In the genomic region with DNA sequence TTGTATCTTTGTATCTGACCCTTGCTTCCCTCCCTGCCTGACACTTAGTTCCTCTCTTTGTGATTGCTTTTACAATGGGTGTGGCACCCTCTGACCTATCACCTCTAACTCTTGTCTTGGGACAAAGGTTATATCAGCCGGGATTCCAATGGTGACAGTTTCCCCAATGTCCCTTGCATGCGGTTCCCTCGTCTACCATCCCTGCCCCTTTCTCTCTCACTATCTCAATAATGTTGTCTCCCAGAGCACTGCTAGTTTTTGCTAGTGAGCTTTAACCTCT, we compare ENCODE assay signal across 13 mouse cellular contexts. TPM values are rescaled to one million over a fixed set of nuclear protein-coding genes. Genes with fewer than 3 reads are reported as not detected.
DNase-seq lines count a peak whose midpoint lies in the region; ATAC-seq and TF ChIP-seq lines count a peak whose summit lies in the region.
"Had no signal": no experiment of that assay in that cellular context is flagged by ENCODE, and none has a peak within 500 bp of the region (broad histone marks: within the 10 kb centered on the region; RNA-seq: fewer than 3 reads in every experiment).

No protein-coding gene starts in this region.

- H3K27ac ChIP-seq in liver, adult 2 months (replicated peaks; ENCODE audit: insufficient read depth, low read depth, low read length), result no peak overlapping the region
- H3K27ac ChIP-seq in intestine, embryonic 15.5 days, result no peak overlapping the region
- no peak overlapping the region for H3K27ac ChIP-seq in hindbrain, embryonic 10.5 days
- H3K27ac ChIP-seq: forebrain, embryonic 12.5 days; hindbrain, embryonic 15.5 days; kidney, postnatal 0 days had no signal

- no peak for TF ChIP-seq POLR2A in liver, adult 2 months (IDR thresholded peaks at IDR 0.05; ENCODE audit: extremely low read depth, insufficient read depth, low read length)

- peaks cover 45% of the 10 kb centered on the region for H3K36me3 ChIP-seq in erythroblast, embryonic 14.5 days (ENCODE audit: control insufficient read depth)
- no peaks in the 10 kb centered on the region for H3K36me3 ChIP-seq in liver, adult 2 months (ENCODE audit: control insufficient read depth, insufficient read depth, low read length)
- H3K36me3 ChIP-seq in intestine, embryonic 15.5 days, result no peaks in the 10 kb centered on the region
- no peaks in the 10 kb centered on the region for H3K36me3 ChIP-seq in hindbrain, embryonic 10.5 days
- H3K36me3 ChIP-seq: forebrain, embryonic 12.5 days; hindbrain, embryonic 15.5 days had no signal

- H3K79me2 ChIP-seq in liver, adult 2 months (ENCODE audit: control insufficient read depth, insufficient read depth, low read length), result no peaks in the 10 kb centered on the region

- ATAC-seq in erythroblast, adult 5-6 weeks (replicated peaks; ENCODE audit: low FRiP score, poor library complexity, severe bottlenecking), result no peak
- no peak for ATAC-seq in intestine, embryonic 15.5 days

- H3K9ac ChIP-seq in liver, adult 2 months (ENCODE audit: low read depth, low read length), result no peak overlapping the region
- H3K9ac ChIP-seq in intestine, embryonic 15.5 days, result no peak overlapping the region
- H3K9ac ChIP-seq: forebrain, embryonic 12.5 days; hindbrain, embryonic 15.5 days had no signal

- peaks cover 26% of the 10 kb centered on the region for H3K9me3 ChIP-seq in erythroblast, embryonic 14.5 days (ENCODE audit: control insufficient read depth, low read length)
- H3K9me3 ChIP-seq in intestine, embryonic 15.5 days, result no peaks in the 10 kb centered on the region
- no peaks in the 10 kb centered on the region for H3K9me3 ChIP-seq in hindbrain, embryonic 10.5 days
- H3K9me3 ChIP-seq: forebrain, embryonic 12.5 days; hindbrain, embryonic 15.5 days had no signal

- no peak for TF ChIP-seq CTCF in liver, adult 2 months (IDR thresholded peaks at IDR 0.05; ENCODE audit: low read depth, low read length)

- peaks cover 88% of the 10 kb centered on the region for H3K4me1 ChIP-seq in erythroblast, embryonic 14.5 days (ENCODE audit: control insufficient read depth)
- H3K4me1 ChIP-seq in liver, adult 2 months (ENCODE audit: control insufficient read depth, insufficient read depth, low read length), result peaks cover 17% of the 10 kb centered on the region
- peaks cover 28% of the 10 kb centered on the region for H3K4me1 ChIP-seq in intestine, embryonic 15.5 days (replicated peaks)
- H3K4me1 ChIP-seq in hindbrain, embryonic 10.5 days (replicated peaks), result peaks cover 54% of the 10 kb centered on the region

- peak; percentile 66 for DNase-seq in liver, adult 2 months (ENCODE audit: extremely low read depth, low read depth, low spot score)
- no peak for DNase-seq in liver
- DNase-seq in naive thymus-derived CD4-positive, alpha-beta T cell, adult 2 months (ENCODE audit: low read depth), result peak; percentile 27
- DNase-seq in hindbrain, embryonic 10.5 days (ENCODE audit: low spot score), result no peak
- no peak for DNase-seq in urinary bladder, postnatal 36 days (ENCODE audit: low spot score in 2 of 2)

- H3K4me3 ChIP-seq in erythroblast, embryonic 14.5 days (replicated peaks), result peak overlapping the region; percentile 61
- no peak overlapping the region for H3K4me3 ChIP-seq in liver, adult 2 months (ENCODE audit: insufficient read depth, low read depth, low read length)
- H3K4me3 ChIP-seq in intestine, embryonic 15.5 days (replicated peaks), result no peak overlapping the region
- H3K4me3 ChIP-seq in hindbrain, embryonic 10.5 days, result no peak overlapping the region
- H3K4me3 ChIP-seq: forebrain, embryonic 12.5 days; hindbrain, embryonic 15.5 days had no signal

- peaks cover 60% of the 10 kb centered on the region for H3K27me3 ChIP-seq in erythroblast, embryonic 14.5 days (ENCODE audit: control insufficient read depth)
- H3K27me3 ChIP-seq in liver, adult 2 months (ENCODE audit: control insufficient read depth, insufficient read depth, low read length), result peaks cover 5% of the 10 kb centered on the region; the same call in 1 of the 2 replicates
- H3K27me3 ChIP-seq in intestine, embryonic 15.5 days (replicated peaks), result peaks cover 54% of the 10 kb centered on the region
- peaks cover 94% of the 10 kb centered on the region for H3K27me3 ChIP-seq in hindbrain, embryonic 10.5 days (ENCODE audit: insufficient read depth, poor library complexity, severe bottlenecking)

- H3K4me2 ChIP-seq in intestine, embryonic 15.5 days (replicated peaks), result peak overlapping the region; percentile 17; the same call in 1 of the 2 replicates
- H3K4me2 ChIP-seq: forebrain, embryonic 12.5 days; heart, embryonic 11.5 days; hindbrain, embryonic 15.5 days had no signal

- WGBS in liver, adult 2 months, result 2% methylated on average over 3 of the region's 3 CpGs
- 24% methylated on average over 3 of the region's 3 CpGs for WGBS in intestine, embryonic 15.5 days
- WGBS in hindbrain, embryonic 10.5 days, result 18% methylated on average over 3 of the region's 3 CpGs

RNA-seq across cellular contexts. Expression of gene Phospho1, which starts 2.8 kb away (rescaled TPM):
- 161 and 210 TPM in 2 replicates for polyA plus RNA-seq in erythroblast, embryonic 14.5 days (2012)
- 71.9 and 86.1 TPM in 2 replicates for total RNA-seq in erythroblast, adult 5-6 weeks (2015; ENCODE audit: low replicate concordance)
- total RNA-seq in erythroblast, adult 5-6 weeks (2017; ENCODE audit: low replicate concordance), result 54.2 and 57.9 TPM in 2 replicates
- 1.6 TPM in 2 replicates for total RNA-seq in liver, adult 2 months (2014; rRNA removed)
- polyA plus RNA-seq in liver, adult 2 months (2012; rRNA removed), result 31.8 and 32.8 TPM in 2 replicates
- 0.55 and 0.56 TPM in 2 replicates for polyA plus RNA-seq in intestine, embryonic 15.5 days (2015; fragmentation: Nextera tagmentation; extraction: Ambion mirVana)
- polyA plus RNA-seq in hindbrain, embryonic 10.5 days (2016; fragmentation: Nextera tagmentation; extraction: Ambion mirVana), result 0.42 and 0.86 TPM in 2 replicates
- polyA plus RNA-seq: embryonic facial prominence, embryonic 11.5 days; forebrain, embryonic 12.5 days; kidney, postnatal 0 days had no signal

RNA-seq across cellular contexts. Expression of gene Gngt2, which starts 9.9 kb away (rescaled TPM):
- polyA plus RNA-seq in erythroblast, embryonic 14.5 days (2012), result 0.18 and 0.59 TPM in 2 replicates
- 9.8 and 15.0 TPM in 2 replicates for total RNA-seq in erythroblast, adult 5-6 weeks (2015; ENCODE audit: low replicate concordance)
- total RNA-seq in erythroblast, adult 5-6 weeks (2017; ENCODE audit: low replicate concordance), result 9.4 and 13.0 TPM in 2 replicates
- total RNA-seq in liver, adult 2 months (2014; rRNA removed), result 11.5 and 13.7 TPM in 2 replicates
- 3.9 and 5.1 TPM in 2 replicates for polyA plus RNA-seq in liver, adult 2 months (2012; rRNA removed)
- 20.3 and 21.7 TPM in 2 replicates for polyA plus RNA-seq in intestine, embryonic 15.5 days (2015; fragmentation: Nextera tagmentation; extraction: Ambion mirVana)
- 7.9 and 8.4 TPM in 2 replicates for polyA plus RNA-seq in hindbrain, embryonic 10.5 days (2016; fragmentation: Nextera tagmentation; extraction: Ambion mirVana)

RNA-seq across cellular contexts. Expression of gene Abi3, which starts 15.2 kb away (rescaled TPM):
- 0.61 and 1.0 TPM in 2 replicates for polyA plus RNA-seq in erythroblast, embryonic 14.5 days (2012)
- 4.8 and 6.7 TPM in 2 replicates for total RNA-seq in erythroblast, adult 5-6 weeks (2015; ENCODE audit: low replicate concordance)
- 3.5 and 5.5 TPM in 2 replicates for total RNA-seq in erythroblast, adult 5-6 weeks (2017; ENCODE audit: low replicate concordance)
- total RNA-seq in liver, adult 2 months (2014; rRNA removed), result 1.1 and 3.2 TPM in 2 replicates
- 7.6 and 11.7 TPM in 2 replicates for polyA plus RNA-seq in liver, adult 2 months (2012; rRNA removed)
- polyA plus RNA-seq in intestine, embryonic 15.5 days (2015; fragmentation: Nextera tagmentation; extraction: Ambion mirVana), result 9.5 and 10.0 TPM in 2 replicates
- polyA plus RNA-seq in hindbrain, embryonic 10.5 days (2016; fragmentation: Nextera tagmentation; extraction: Ambion mirVana), result 3.5 and 4.4 TPM in 2 replicates

Comparison
In these comparisons a context has a peak if more than half of its experiments do, and no peak if none do; other contexts are left out.
1. DNase-seq: peak in liver, adult 2 months (single experiment) and naive thymus-derived CD4-positive, alpha-beta T cell, adult 2 months (single experiment); none in liver (single experiment), hindbrain, embryonic 10.5 days (single experiment) and urinary bladder, postnatal 36 days (0 of 2).
2. RNA of gene Phospho1, which starts 2.8 kb away (polyA plus RNA-seq): 161 to 210 TPM in erythroblast, embryonic 14.5 days and 31.8 to 32.8 TPM in liver, adult 2 months; 0.55 to 0.56 TPM in intestine, embryonic 15.5 days and 0.42 to 0.86 TPM in hindbrain, embryonic 10.5 days; every median in the first group is over 10 times any median in the second.